Mouse (Mus musculus): Measurements from ENCODE around the gene Kmt2d. TPM values are rescaled to one million over a fixed set of nuclear protein-coding genes. Genes with fewer than 3 reads are reported as not detected.

Gene Kmt2d
- polyA plus RNA-seq, 1 experiment from 2014 or later, result 14.7 TPM

- H3K27ac ChIP-seq, result no peak overlapping the region
- H3K9me3 ChIP-seq, result no peaks in the 10 kb centered on the region
- H3K4me2 ChIP-seq (replicated peaks), result no peak overlapping the region
- H3K4me3 ChIP-seq, result no peak overlapping the region
- WGBS, result 97% methylated on average over 6 of the region's 6 CpGs
- H3K4me1 ChIP-seq, result peaks cover 30% of the 10 kb centered on the region
- no peak for ATAC-seq (ENCODE audit: low FRiP score, low read depth)
- peaks cover 70% of the 10 kb centered on the region for H3K36me3 ChIP-seq
- H3K9ac ChIP-seq, result no peak overlapping the region
- no peaks in the 10 kb centered on the region for H3K27me3 ChIP-seq
These were observed 6.1 kb downstream of the Kmt2d start for GRCm38 (mm10) chr15:98864951-98865350.

GRCm38 (mm10) chr15:98863451-98863958 lies 7.5 kb downstream of the Kmt2d start:
- Histone ChIP-seq H3K27me3 (no peaks in the 10 kb centered on the region), H3K4me2 (replicated peaks) (no peak overlapping the region), H3K4me1 (peaks cover 15% of the 10 kb centered on the region), H3K36me3 (peaks cover 84% of the 10 kb centered on the region), H3K4me3 (no peak overlapping the region), H3K9ac (no peak overlapping the region), H3K9me3 (no peaks in the 10 kb centered on the region), H3K27ac (no peak overlapping the region)
- 89% methylated on average over 12 of the region's 12 CpGs for WGBS
- no peak for ATAC-seq (ENCODE audit: low FRiP score, low read depth)

DNA sequence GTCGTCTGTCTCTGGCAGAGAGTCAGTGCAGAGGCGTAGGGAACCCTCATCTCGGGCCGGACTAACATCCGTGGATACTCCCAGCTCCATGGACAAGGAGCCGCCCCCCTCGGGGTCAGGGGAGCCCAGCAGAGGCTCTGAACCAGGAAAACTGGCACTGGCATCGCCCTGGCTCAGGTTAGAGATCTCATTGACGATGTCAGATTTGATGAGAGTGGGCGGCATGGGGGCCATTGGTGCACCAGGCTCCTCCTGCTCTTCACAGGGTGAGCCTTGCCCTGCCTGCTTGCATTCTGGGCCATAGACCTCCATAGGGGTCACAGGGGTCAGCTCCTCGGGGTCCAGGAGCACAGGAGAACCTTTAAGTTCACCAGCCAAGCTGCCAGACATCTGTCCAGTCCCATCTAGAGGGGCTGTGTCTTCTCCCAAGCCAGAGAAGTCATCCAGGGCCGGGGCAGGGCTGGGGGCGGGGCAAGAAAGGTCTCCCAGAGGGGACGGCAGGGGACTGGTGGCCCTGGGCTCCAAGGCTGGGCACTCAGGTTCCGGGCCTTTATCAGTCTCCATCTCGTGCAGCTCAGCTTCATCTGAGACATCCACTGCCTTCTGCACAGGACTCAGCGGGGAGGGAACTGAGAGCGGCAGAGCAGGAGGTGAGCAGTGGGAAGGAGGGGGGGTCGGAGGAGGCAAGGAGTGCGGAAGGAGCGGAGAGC lies 9.1 kb downstream of the Kmt2d start:
- WGBS, result 87% methylated on average over 21 of the region's 21 CpGs
- Histone ChIP-seq H3K36me3 (peaks cover 100% of the 10 kb centered on the region), H3K4me2 (replicated peaks) (no peak overlapping the region), H3K4me3 (no peak overlapping the region), H3K9me3 (no peaks in the 10 kb centered on the region), H3K4me1 (no peaks in the 10 kb centered on the region), H3K27ac (no peak overlapping the region), H3K27me3 (no peaks in the 10 kb centered on the region), H3K9ac (no peak overlapping the region)
- no peak for ATAC-seq (ENCODE audit: low FRiP score, low read depth)

DNA sequence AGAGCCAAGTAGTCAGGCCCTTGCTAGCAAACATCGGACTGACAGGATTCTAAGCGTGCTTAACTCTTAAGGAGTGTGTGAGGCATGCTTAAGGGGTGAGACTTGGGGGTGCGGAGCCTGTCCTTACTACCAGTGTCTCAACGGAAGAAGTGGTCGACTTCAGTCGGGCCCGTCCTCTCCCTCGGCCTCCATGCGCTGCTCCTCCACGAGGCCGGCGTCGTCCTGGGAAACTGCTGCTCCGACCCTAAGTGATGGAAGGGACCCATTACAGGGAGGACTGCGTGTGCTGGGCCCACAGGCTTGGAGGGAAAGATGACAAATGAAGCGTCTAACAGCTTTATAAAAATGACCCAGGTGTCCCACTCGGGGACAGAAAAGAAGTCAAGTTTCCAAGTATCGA lies 10.1 kb downstream of the Kmt2d start:
- Histone ChIP-seq H3K4me1 (no peaks in the 10 kb centered on the region), H3K27me3 (no peaks in the 10 kb centered on the region), H3K9ac (no peak overlapping the region), H3K36me3 (peaks cover 100% of the 10 kb centered on the region), H3K4me2 (replicated peaks) (no peak overlapping the region), H3K4me3 (no peak overlapping the region), H3K9me3 (no peaks in the 10 kb centered on the region), H3K27ac (no peak overlapping the region)
- no peak for ATAC-seq (ENCODE audit: low FRiP score, low read depth)
- WGBS, result 94% methylated on average over 18 of the region's 18 CpGs

GRCm38 (mm10) chr15:98859319-98860043 lies 11.5 kb downstream of the Kmt2d start:
- ATAC-seq (ENCODE audit: low FRiP score, low read depth), result no peak
- no peaks in the 10 kb centered on the region for H3K27me3 ChIP-seq
- H3K9ac ChIP-seq, result no peak overlapping the region
- 88% methylated on average over 9 of the region's 9 CpGs for WGBS
- H3K27ac ChIP-seq, result no peak overlapping the region
- H3K4me2 ChIP-seq (replicated peaks), result no peak overlapping the region
- no peak overlapping the region for H3K4me3 ChIP-seq
- H3K36me3 ChIP-seq, result peaks cover 100% of the 10 kb centered on the region
- H3K9me3 ChIP-seq, result no peaks in the 10 kb centered on the region
- no peaks in the 10 kb centered on the region for H3K4me1 ChIP-seq

GRCm38 (mm10) chr15:98854214-98854613 lies 16.8 kb downstream of the Kmt2d start:
- Histone ChIP-seq H3K4me1 (no peaks in the 10 kb centered on the region), H3K27ac (no peak overlapping the region), H3K27me3 (no peaks in the 10 kb centered on the region), H3K4me3 (no peak overlapping the region), H3K9ac (no peak overlapping the region), H3K36me3 (peaks cover 100% of the 10 kb centered on the region), H3K9me3 (no peaks in the 10 kb centered on the region), H3K4me2 (replicated peaks) (no peak overlapping the region)
- ATAC-seq (ENCODE audit: low FRiP score, low read depth), result no peak
- 92% methylated on average over 16 of the region's 16 CpGs for WGBS

- Histone ChIP-seq H3K9ac (no peak overlapping the region), H3K4me1 (no peaks in the 10 kb centered on the region), H3K27me3 (no peaks in the 10 kb centered on the region), H3K9me3 (no peaks in the 10 kb centered on the region), H3K4me2 (replicated peaks) (no peak overlapping the region), H3K36me3 (peaks cover 100% of the 10 kb centered on the region), H3K27ac (no peak overlapping the region), H3K4me3 (no peak overlapping the region)
- ATAC-seq (ENCODE audit: low FRiP score, low read depth), result no peak
- 91% methylated on average over 28 of the region's 28 CpGs for WGBS
These were observed 17.7 kb downstream of the Kmt2d start for GRCm38 (mm10) chr15:98853161-98853937.

DNA sequence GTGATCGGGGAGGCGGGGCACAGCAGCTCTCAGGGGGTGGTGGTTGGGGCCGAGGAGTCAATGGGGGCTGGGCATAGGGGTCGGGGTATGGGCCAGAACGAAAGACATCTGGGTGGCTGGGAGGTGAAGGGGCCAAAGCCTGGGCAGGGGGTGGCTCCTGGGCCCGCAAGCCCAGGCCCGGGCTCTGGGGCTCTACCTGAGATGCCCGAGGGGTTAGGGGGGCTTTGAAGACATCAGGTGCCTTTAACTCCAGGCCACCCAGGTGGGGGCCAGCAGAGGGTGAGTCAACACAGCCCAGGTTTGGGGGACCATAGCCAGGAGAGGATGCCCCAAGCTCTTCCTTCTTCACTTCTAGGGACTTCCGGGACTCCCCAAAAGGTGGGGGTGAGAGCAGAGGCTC lies 18.3 kb downstream of the Kmt2d start:
- WGBS, result 90% methylated on average over 9 of the region's 9 CpGs
- H3K9ac ChIP-seq, result no peak overlapping the region
- no peaks in the 10 kb centered on the region for H3K27me3 ChIP-seq
- H3K9me3 ChIP-seq, result no peaks in the 10 kb centered on the region
- ATAC-seq (ENCODE audit: low FRiP score, low read depth), result no peak
- H3K4me3 ChIP-seq, result no peak overlapping the region
- no peaks in the 10 kb centered on the region for H3K4me1 ChIP-seq
- H3K36me3 ChIP-seq, result peaks cover 100% of the 10 kb centered on the region
- no peak overlapping the region for H3K4me2 ChIP-seq (replicated peaks)
- no peak overlapping the region for H3K27ac ChIP-seq

GRCm38 (mm10) chr15:98852071-98852470 lies 18.9 kb downstream of the Kmt2d start:
- H3K27ac ChIP-seq, result no peak overlapping the region
- H3K4me1 ChIP-seq, result no peaks in the 10 kb centered on the region
- no peak overlapping the region for H3K4me2 ChIP-seq (replicated peaks)
- peaks cover 100% of the 10 kb centered on the region for H3K36me3 ChIP-seq
- H3K9ac ChIP-seq, result no peak overlapping the region
- no peak for ATAC-seq (ENCODE audit: low FRiP score, low read depth)
- WGBS, result 93% methylated on average over 9 of the region's 9 CpGs
- no peaks in the 10 kb centered on the region for H3K27me3 ChIP-seq
- no peak overlapping the region for H3K4me3 ChIP-seq
- H3K9me3 ChIP-seq, result no peaks in the 10 kb centered on the region

- Histone ChIP-seq H3K27me3 (no peaks in the 10 kb centered on the region), H3K4me2 (replicated peaks) (no peak overlapping the region), H3K9me3 (no peaks in the 10 kb centered on the region), H3K36me3 (peaks cover 100% of the 10 kb centered on the region), H3K9ac (no peak overlapping the region), H3K4me1 (no peaks in the 10 kb centered on the region), H3K27ac (no peak overlapping the region), H3K4me3 (no peak overlapping the region)
- ATAC-seq (ENCODE audit: low FRiP score, low read depth), result no peak
- WGBS, result 93% methylated on average over 21 of the region's 21 CpGs
These were observed 19.7 kb downstream of the Kmt2d start for GRCm38 (mm10) chr15:98851229-98851818.

- WGBS, result 90% methylated on average over 14 of the region's 14 CpGs
- Histone ChIP-seq H3K4me2 (replicated peaks) (no peak overlapping the region), H3K9me3 (no peaks in the 10 kb centered on the region), H3K9ac (no peak overlapping the region), H3K27me3 (no peaks in the 10 kb centered on the region), H3K27ac (no peak overlapping the region), H3K36me3 (peaks cover 100% of the 10 kb centered on the region), H3K4me3 (no peak overlapping the region), H3K4me1 (no peaks in the 10 kb centered on the region)
- no peak for ATAC-seq (ENCODE audit: low FRiP score, low read depth)
These were observed 20.3 kb downstream of the Kmt2d start for GRCm38 (mm10) chr15:98850668-98851067.

Data from limb, embryonic 13.5 days (tissue).